Mouse (Mus musculus) frontal cortex, adult (tissue): ENCODE measurements around the gene Gm17677.

Source experiments
- ATAC-seq: cut with Nextera tagmentation; 2 replicates; pipeline ENCODE4 v1.9.2; 2017; ENCODE audit warnings: mild to moderate bottlenecking, moderate library complexity, mixed read lengths; ENCODE audit not compliant: low TSS enrichment

The Gm17677 gene

GRCm38 (mm10) chr9:35740749-35741148 lies at the start of gene Gm17677:
Gm17677 (plus strand) TSS chr9:35741049.
- ATAC-seq: no peak

- ATAC-seq: no peak
These were observed 48.9 kb upstream of the Gm17677 start for GRCm38 (mm10) chr9:35691924-35692323.

GRCm38 (mm10) chr9:35707265-35707664 lies 33.6 kb upstream of the Gm17677 start:
- ATAC-seq: peak; percentile 65

GRCm38 (mm10) chr9:35756843-35757242 lies 16.0 kb downstream of the Gm17677 start:
- ATAC-seq: peak; percentile 94

- ATAC-seq: no peak
These were observed 37.2 kb downstream of the Gm17677 start, which contains the start of gene Gm17727 for GRCm38 (mm10) chr9:35778009-35778408. Gm17727 (minus strand) TSS chr9:35778109.

GRCm38 (mm10) chr9:35790001-35790400 lies 49.2 kb downstream of the Gm17677 start, which contains the start of the genes Gm27235 and D730048I06Rik:
Gm27235 (minus strand) TSS chr9:35790101.
D730048I06Rik (minus strand) TSS chr9:35790112.
- ATAC-seq: no peak
